Mouse (Mus musculus) megakaryocyte progenitor cell, adult 5-6 weeks (primary cell): ENCODE data around the gene Zfp292. TPM values are rescaled to one million over a fixed set of nuclear protein-coding genes. Genes with fewer than 3 reads are reported as not detected.

ENCODE experiments used
- ATAC-seq: replicated peaks from 2 replicates; pipeline ENCODE4 v1.8.0; 2016; ENCODE audit warnings: mild to moderate bottlenecking, moderate TSS enrichment, inconsistent platforms; ENCODE audit not compliant: poor library complexity
- total RNA-seq, 2 experiments: library from RNA; stranded (forward) in 1 of 2; stranded (reverse) in 1 of 2; fragments of 157-497, 149-512 nt in 1 of 2; fragments of 200-1000 nt in 1 of 2; gene quantifications; 2 replicates each; pipeline versions ENCODE4 v1.2.3 to v1.2.4; 2015 to 2017

The Zfp292 gene
- total RNA-seq, 2 experiments from 2014 or later, result 21.5 to 32.5 TPM

DNA sequence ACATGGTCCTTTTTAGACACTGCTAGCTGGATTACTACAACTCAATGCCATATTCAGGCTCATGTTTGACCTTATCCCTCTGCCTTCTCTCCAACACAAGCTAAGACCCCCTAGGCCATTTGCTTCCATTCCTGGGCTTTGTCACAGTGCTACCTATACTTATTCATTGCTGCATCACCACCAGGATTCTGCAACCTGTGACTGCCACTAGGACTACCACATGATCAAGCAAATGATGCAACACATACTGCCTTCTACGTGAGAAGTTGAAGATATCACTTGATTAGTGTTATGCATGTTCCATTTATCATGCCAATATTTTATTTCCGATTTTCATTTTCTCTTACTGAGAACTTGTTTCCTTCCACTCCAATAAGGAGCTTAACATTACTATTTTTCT lies 84.8 kb downstream of the Zfp292 start:
- peak; percentile 61 for ATAC-seq

DNA sequence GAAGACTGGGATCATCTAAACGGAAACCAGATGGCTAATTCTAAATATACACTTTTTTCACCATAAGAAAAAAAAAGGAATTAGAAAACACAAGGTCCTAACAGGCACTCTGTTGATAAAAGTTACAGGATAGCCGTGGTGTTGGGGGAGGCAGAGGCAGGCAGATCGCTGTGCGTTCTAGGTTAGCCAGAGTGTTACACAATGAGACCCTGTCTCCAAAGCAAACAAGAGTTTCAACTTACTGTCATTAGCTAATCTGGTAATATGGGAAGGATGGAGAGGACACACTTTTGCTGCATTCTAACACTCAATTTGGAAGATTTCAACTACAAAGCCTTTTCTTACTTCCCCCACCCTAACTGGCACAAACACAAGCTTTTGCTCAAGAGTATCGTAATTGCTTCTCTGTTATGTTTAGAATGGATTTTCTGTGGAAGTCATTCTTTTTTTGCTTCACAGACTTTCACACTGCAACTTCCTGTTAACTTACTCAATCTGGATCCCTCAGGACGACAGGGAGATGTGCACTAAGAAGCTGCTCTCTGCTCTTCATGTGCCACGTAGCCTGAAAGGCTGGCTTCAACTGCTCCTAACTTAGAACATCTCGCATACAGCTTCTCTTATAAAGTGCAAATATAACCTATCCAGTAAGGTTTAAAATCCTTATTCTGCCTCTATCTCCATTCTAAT lies 85.3 kb downstream of the Zfp292 start:
- ATAC-seq, result peak; percentile 64

DNA sequence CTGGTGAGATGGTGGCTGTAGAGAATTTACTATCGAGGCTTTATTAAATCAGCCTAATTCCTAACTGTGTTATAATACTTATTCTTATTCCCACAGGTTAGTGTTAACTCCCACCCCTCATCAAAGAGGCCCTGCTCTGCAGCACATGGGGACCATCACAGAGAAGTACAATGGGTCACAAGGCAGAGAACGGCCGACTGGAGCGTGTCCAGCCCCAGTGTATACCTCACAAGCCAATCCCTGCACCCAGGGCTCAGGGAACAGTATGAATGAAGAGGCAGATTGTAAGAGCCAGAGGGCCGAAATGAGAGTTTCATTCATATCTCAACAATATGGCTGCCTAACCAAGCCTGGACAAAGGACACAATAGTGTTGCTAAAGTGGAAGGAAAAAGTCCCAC lies 86.5 kb downstream of the Zfp292 start:
- no peak for ATAC-seq

DNA sequence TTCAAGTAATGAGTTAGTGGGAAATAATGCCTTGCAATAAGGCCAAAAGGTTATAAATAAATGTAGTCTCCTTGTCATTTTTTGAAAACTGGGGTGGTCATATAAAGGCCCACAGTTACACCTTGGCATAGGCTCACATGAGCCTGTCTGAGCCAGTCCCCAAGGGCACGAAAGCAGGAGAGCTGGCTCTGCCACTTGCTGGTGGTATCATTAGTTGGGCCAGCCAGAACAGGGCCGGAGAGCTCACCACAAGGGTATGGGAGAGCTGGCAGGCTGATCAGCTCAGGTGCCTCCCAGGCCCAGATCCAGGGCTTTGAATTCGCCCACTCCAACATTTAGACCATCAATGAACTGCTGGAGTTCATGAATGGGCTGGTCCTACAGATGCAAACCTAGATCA lies 96.3 kb downstream of the Zfp292 start:
- ATAC-seq, result no peak

DNA sequence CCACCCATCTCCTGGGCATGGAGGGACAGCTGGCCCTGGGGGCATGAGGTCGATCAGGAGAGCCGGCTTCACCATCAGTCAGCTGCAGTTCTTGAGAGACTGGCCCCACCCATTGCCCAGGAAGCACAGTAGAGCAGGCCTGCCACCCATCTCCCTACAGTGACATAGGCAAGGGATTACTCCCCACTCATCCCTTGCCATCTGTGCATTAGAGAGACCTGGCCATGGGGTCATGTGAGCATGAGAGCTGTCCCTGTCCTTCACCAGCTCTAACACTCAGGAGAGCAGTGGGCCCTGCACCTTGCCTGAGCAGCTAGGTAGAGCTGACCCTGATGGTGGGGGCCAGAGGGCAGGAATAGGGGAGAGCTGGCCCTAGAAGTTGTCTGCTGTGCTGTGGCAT lies 97.1 kb downstream of the Zfp292 start:
- ATAC-seq, result no peak

DNA sequence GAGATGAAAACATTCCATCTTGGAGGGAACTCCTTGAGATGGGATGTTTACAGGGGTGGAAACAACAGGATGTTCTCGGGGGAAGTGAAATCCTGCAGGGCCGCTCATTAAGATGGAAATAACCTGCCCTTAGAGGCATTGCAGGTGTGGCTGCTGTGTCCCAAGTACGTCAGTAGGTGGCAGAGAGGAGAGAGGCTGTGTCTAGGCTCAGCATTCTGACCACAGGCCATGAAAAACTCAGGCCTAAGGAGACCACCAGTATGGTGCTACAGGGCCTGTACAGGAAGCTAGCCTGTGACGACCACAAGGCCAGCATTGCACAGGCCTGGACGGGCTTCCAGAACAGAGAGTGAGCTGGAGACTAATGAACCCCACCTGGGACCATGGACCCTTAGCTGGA lies 97.9 kb downstream of the Zfp292 start:
- ATAC-seq, result peak; percentile 49

DNA sequence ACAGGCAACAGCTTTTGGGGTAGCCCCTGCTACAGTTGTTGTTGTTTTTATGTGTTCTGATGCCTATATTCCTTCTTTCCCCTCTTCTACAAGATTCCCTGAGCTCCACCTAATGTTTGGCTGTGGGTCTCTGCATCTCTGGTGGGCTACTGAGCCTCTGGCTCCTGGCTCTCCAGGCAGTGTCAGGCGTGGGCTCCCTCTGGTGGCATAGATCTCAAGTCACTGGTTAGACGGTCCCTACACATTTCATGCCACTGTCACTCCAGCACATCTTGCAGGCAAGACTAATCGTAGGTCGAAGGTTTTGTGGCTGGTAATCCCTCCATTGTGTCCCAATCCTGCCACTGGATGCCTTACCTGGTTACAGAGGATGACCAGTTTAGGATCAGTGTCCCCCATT lies 100.0 kb downstream of the Zfp292 start:
- ATAC-seq, result no peak; the same call in 1 of the 2 replicates

DNA sequence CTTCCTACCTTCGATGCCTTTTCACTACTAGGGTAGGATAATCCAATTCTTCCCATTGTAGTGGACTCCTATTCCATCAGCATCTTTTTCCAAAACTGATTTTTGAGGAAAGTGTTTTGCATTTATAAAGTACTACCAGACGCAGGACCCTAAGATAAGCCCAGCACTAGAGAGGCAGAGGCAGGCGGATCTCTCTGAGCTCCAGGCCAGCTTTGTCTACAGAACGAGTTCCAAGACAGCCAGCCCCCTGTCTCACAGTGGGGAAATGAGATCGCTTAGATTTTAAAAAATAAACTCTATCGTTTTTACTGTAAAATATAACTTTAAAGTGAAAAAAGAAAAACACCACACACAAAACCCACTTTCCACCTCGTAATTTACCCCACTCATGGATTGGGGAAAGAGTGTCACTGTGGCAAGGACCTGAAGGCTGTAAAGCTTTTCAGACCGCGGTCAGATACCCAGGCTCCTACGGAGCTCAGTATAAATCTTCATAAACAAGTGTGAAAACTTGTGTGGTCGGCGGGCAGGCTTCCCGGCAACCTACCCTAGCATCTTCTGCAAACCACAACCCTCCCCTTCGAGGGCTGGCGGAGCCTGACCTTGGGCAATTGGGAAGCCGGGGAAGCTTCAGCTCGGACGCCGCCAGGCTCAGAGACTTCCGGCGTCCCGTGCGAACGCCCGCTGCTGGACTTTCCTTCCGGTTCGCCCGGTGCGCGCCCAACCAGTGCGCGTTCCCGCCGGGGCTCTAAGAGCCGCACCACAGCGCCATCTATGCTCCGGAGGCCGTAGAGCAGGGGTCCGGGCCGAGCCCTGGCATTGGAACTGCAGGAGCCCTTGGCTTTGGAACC lies 104.9 kb downstream of the Zfp292 start, which contains the start of gene Smim8:
Gene Smim8 (minus strand): TSS at position 747 of the 851 bp plus-strand sequence.
- ATAC-seq, result peak; percentile 98

DNA sequence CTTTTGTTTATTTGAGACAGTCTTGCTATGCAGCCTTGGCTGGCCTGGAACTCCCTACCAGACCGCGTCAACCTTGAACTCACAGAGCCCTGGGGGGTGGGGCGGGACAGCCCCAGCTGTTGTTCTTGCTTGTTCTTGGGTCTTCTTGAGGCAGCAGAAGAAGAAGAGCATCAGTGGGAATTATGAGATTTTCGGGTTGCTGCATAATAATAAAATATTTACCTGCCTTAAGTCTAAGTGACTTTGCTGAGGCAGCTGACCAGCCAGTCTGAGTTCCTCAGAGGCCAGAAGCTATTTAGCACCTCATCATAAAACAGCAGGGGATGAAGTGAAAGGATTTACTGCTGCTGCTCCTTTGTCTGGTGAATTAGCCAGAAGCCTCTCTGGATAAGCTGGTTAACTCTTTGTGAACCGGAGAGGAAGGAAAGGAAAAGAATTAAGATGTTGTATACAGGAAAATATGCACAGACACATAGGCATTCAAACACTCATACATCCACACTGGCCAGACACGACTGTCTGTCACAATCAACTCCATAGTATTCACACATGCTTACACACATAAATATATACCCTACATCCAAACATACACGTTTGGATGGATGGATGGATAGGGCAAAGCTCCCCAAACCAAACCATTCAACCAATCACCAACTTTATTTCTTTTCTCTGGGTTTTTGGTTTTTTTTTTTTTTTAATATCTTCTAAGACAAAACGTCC lies 110.9 kb downstream of the Zfp292 start:
- ATAC-seq, result no peak

DNA sequence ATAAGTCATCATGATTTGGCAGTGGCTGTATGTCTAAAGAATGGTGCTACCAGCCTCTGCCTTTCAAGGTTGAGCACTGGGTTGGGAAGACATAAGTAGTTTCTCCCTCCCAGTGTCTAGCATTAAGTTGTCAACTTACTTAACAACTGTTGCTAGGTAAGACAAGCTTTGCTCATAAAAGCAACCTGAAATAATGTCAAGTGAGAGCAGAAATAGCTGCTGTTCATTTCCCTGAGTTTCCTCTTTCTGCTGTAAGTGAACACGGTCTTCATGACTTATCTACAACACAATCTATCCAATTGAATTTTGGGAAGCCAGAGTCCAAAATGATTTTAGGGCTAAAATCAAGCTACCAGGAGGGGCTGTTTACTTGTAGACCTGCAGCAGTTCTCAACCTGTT lies 126.6 kb downstream of the Zfp292 start, which contains the start of gene Gm136:
Gene Gm136 (minus strand): TSS at position 101 of the 400 bp plus-strand sequence.
- no peak for ATAC-seq

Other genes starting within 250 kb of the Zfp292 start
- 24.3 and 26.6 TPM in 2 replicates for gene Slc35a1, start 195.5 kb downstream of the Zfp292 start, total RNA-seq (2015)
- 25.8 and 26.8 TPM in 2 replicates for gene Slc35a1, start 195.5 kb downstream of the Zfp292 start, total RNA-seq (2017)
- not detected in 2 replicates for gene Cfap206, start 152.8 kb downstream of the Zfp292 start, total RNA-seq (2015)
- gene Cfap206, start 152.8 kb downstream of the Zfp292 start, total RNA-seq (2017), result not detected in 2 replicates
- not detected in 2 replicates for gene Gm136, start 126.7 kb downstream of the Zfp292 start, total RNA-seq (2015)
- gene Gm136, start 126.7 kb downstream of the Zfp292 start, total RNA-seq (2017), result not detected in 2 replicates
- 21.0 and 32.8 TPM in 2 replicates for gene Smim8, start 104.5 kb downstream of the Zfp292 start, total RNA-seq (2015)
- 15.6 and 17.4 TPM in 2 replicates for gene Smim8, start 104.5 kb downstream of the Zfp292 start, total RNA-seq (2017)
- gene Cga, start 10.8 kb upstream of the Zfp292 start, total RNA-seq (2015), result not detected in 2 replicates
- gene Cga, start 10.8 kb upstream of the Zfp292 start, total RNA-seq (2017), result not detected in 2 replicates